Mouse (Mus musculus) MEL (cell line): Measurements from ENCODE around the gene Tspan13. TPM values are rescaled to one million over a fixed set of nuclear protein-coding genes. Genes with fewer than 3 reads are reported as not detected.

ENCODE experiments used
- DNase-seq: peaks from one replicate; pipeline ENCODE4 v3.0.0; 2011; ENCODE audit warnings: low read depth, low spot score
- H3K27ac ChIP-seq: 2 replicates; pipeline ENCODE4 v1.5.1; 2012; ENCODE audit warnings: low read depth, mild to moderate bottlenecking, control low read depth, low read length, moderate library complexity; ENCODE audit not compliant: control insufficient read depth
- H3K27me3 ChIP-seq, 2 experiments: fragments of 150-350 bp in 1 of 2; sonication (generic) in 1 of 2; 2 replicates each; pipeline ENCODE4 v1.6.1; 2012; ENCODE audit warnings: low read length in 2 of 2, mild to moderate bottlenecking in 2 of 2, improper control_type of control experiment in 1 of 2, moderate library complexity in 1 of 2; ENCODE audit not compliant: insufficient read depth in 2 of 2, control insufficient read depth in 1 of 2
- H3K36me3 ChIP-seq, 2 experiments: 2 replicates each; pipeline ENCODE4 v1.6.1; 2012 to 2014; ENCODE audit warnings: low read length in 2 of 2, improper control_type of control experiment in 1 of 2, inconsistent platforms in 1 of 2, mild to moderate bottlenecking in 1 of 2; ENCODE audit not compliant: insufficient read depth in 2 of 2, control insufficient read depth in 1 of 2
- H3K4me1 ChIP-seq, 2 experiments: fragments of 150-350 bp in 1 of 2; sonication (generic) in 1 of 2; 2 replicates each; pipeline ENCODE4 v1.6.1; 2012; ENCODE audit warnings: low read length in 2 of 2, improper control_type of control experiment in 1 of 2, mild to moderate bottlenecking in 1 of 2; ENCODE audit not compliant: insufficient read depth in 2 of 2, control insufficient read depth in 1 of 2
- H3K4me3 ChIP-seq, 2 experiments: fragments of 150-350 bp in 1 of 2; sonication (generic) in 1 of 2; 2 replicates each; pipeline ENCODE4 v1.5.1; 2012; ENCODE audit warnings: low read depth in 2 of 2, low read length in 2 of 2, mild to moderate bottlenecking in 2 of 2, moderate library complexity in 2 of 2, control low read depth in 1 of 2, improper control_type of control experiment in 1 of 2; ENCODE audit not compliant: control insufficient read depth in 1 of 2, insufficient read depth in 1 of 2
- H3K79me2 ChIP-seq: 2 replicates; pipeline ENCODE4 v1.6.1; 2012; ENCODE audit warnings: mild to moderate bottlenecking, low read length, moderate library complexity; ENCODE audit not compliant: control insufficient read depth, poor library complexity, insufficient read depth
- H3K9ac ChIP-seq: 2 replicates; pipeline ENCODE4 v1.6.1; 2012; ENCODE audit warnings: low read depth, mild to moderate bottlenecking, control low read depth, low read length, moderate library complexity; ENCODE audit not compliant: control insufficient read depth, poor library complexity, severe bottlenecking
- H3K9me3 ChIP-seq: fragments of 150-350 bp; sonication (generic); replicated peaks from 2 replicates; pipeline ENCODE4 v1.6.1; 2012; ENCODE audit warnings: mild to moderate bottlenecking, low read length, improper control_type of control experiment, moderate library complexity; ENCODE audit not compliant: insufficient read depth
- BHLHE40 ChIP-seq: IDR thresholded peaks from 2 replicates; pipeline ENCODE4 v1.6.1; 2012; ENCODE audit warnings: low read depth, mild to moderate bottlenecking, inconsistent platforms, low read length, improper control_type of control experiment, borderline replicate concordance
- CHD1 ChIP-seq: IDR thresholded peaks from 2 replicates; pipeline ENCODE4 v1.6.1; 2012; ENCODE audit warnings: low read depth, mild to moderate bottlenecking, inconsistent platforms, low read length, improper control_type of control experiment
- CHD2 ChIP-seq: IDR thresholded peaks from 2 replicates; pipeline ENCODE4 v1.6.1; 2011; ENCODE audit warnings: low read length, improper control_type of control experiment
- ELF1 ChIP-seq: IDR thresholded peaks from 2 replicates; pipeline ENCODE4 v1.6.1; 2014; ENCODE audit warnings: low read depth, mild to moderate bottlenecking, inconsistent platforms, low read length, improper control_type of control experiment, moderate library complexity
- EP300 ChIP-seq, 2 experiments: IDR thresholded peaks; 2 replicates each; pipeline ENCODE4 v1.6.1; 2011; ENCODE audit warnings: improper control_type of control experiment in 2 of 2, low read length in 2 of 2, low read depth in 1 of 2, mild to moderate bottlenecking in 1 of 2
- ETS1 ChIP-seq: IDR thresholded peaks from 2 replicates; pipeline ENCODE4 v1.6.1; 2012; ENCODE audit warnings: low read depth, mild to moderate bottlenecking, inconsistent platforms, low read length, improper control_type of control experiment, moderate library complexity
- GATA1 ChIP-seq: IDR thresholded peaks from 2 replicates; pipeline ENCODE4 v1.6.1; 2011; ENCODE audit warnings: low read depth, low read length, improper control_type of control experiment
- HCFC1 ChIP-seq: IDR thresholded peaks from 2 replicates; pipeline ENCODE4 v1.6.1; 2012; ENCODE audit warnings: low read depth, mild to moderate bottlenecking, inconsistent platforms, low read length, improper control_type of control experiment, moderate library complexity
- JUND ChIP-seq: IDR thresholded peaks from 2 replicates; pipeline ENCODE4 v1.6.1; 2011; ENCODE audit warnings: low read depth, mild to moderate bottlenecking, improper control_type of control experiment, low read length
- MAX ChIP-seq: IDR thresholded peaks from 2 replicates; pipeline ENCODE4 v1.6.1; 2011; ENCODE audit warnings: low read length, improper control_type of control experiment
- MEF2A ChIP-seq: IDR thresholded peaks from 2 replicates; pipeline ENCODE4 v1.6.1; 2014; ENCODE audit warnings: low read depth, mild to moderate bottlenecking, inconsistent platforms, low read length, improper control_type of control experiment; ENCODE audit not compliant: poor library complexity, insufficient replicate concordance, severe bottlenecking; ENCODE audit errors: extremely low read depth
- MXI1 ChIP-seq: IDR thresholded peaks from 2 replicates; pipeline ENCODE4 v1.6.1; 2011; ENCODE audit warnings: mild to moderate bottlenecking, low read depth, low read length, improper control_type of control experiment
- MYB ChIP-seq: IDR thresholded peaks from 2 replicates; pipeline ENCODE4 v1.6.1; 2011; ENCODE audit warnings: mild to moderate bottlenecking, low read depth, low read length, improper control_type of control experiment
- MYC ChIP-seq: IDR thresholded peaks from 2 replicates; pipeline ENCODE4 v1.6.1; 2011; ENCODE audit warnings: low read depth, mild to moderate bottlenecking, low read length, improper control_type of control experiment, moderate library complexity
- NELFE ChIP-seq: IDR thresholded peaks from 2 replicates; pipeline ENCODE4 v1.6.1; 2011; ENCODE audit warnings: low read depth, low read length, improper control_type of control experiment
- NRF1 ChIP-seq: IDR thresholded peaks from 2 replicates; pipeline ENCODE4 v1.6.1; 2014; ENCODE audit warnings: low read depth, mild to moderate bottlenecking, inconsistent platforms, low read length, improper control_type of control experiment, moderate library complexity; ENCODE audit not compliant: poor library complexity, insufficient read depth, severe bottlenecking
- POLR2A ChIP-seq, 2 experiments: IDR thresholded peaks; 2 replicates each; pipeline ENCODE4 v1.6.1; 2011 to 2012; ENCODE audit warnings: low read length in 2 of 2, mild to moderate bottlenecking in 2 of 2, control low read depth in 1 of 2, improper control_type of control experiment in 1 of 2, low read depth in 1 of 2, moderate library complexity in 1 of 2; ENCODE audit not compliant: control insufficient read depth in 1 of 2, insufficient read depth in 1 of 2, poor library complexity in 1 of 2
- POLR2AphosphoS5 ChIP-seq: IDR thresholded peaks from 2 replicates; pipeline ENCODE4 v1.6.1; 2012; ENCODE audit warnings: low read depth, borderline replicate concordance, mild to moderate bottlenecking, inconsistent platforms, low read length, moderate library complexity, mixed read lengths
- RAD21 ChIP-seq: IDR thresholded peaks from 2 replicates; pipeline ENCODE4 v1.6.1; 2011; ENCODE audit warnings: mild to moderate bottlenecking, low read depth, low read length, improper control_type of control experiment
- SIN3A ChIP-seq: IDR thresholded peaks from 2 replicates; pipeline ENCODE4 v1.6.1; 2012; ENCODE audit warnings: low read length, improper control_type of control experiment, inconsistent platforms
- TBP ChIP-seq: IDR thresholded peaks from 2 replicates; pipeline ENCODE4 v1.8.0; 2011; ENCODE audit warnings: low read depth, low read length, improper control_type of control experiment
- UBTF ChIP-seq: IDR thresholded peaks from 2 replicates; pipeline ENCODE4 v1.6.1; 2012; ENCODE audit warnings: low read depth, mild to moderate bottlenecking, inconsistent platforms, low read length, improper control_type of control experiment, moderate library complexity, borderline replicate concordance; ENCODE audit not compliant: insufficient read depth
- USF1 ChIP-seq: IDR thresholded peaks from 2 replicates; pipeline ENCODE4 v1.6.1; 2014; ENCODE audit warnings: low read depth, mild to moderate bottlenecking, inconsistent platforms, low read length, improper control_type of control experiment, moderate library complexity
- USF2 ChIP-seq, 2 experiments: IDR thresholded peaks; 2 replicates each; pipeline ENCODE4 v1.6.1; 2011 to 2012; ENCODE audit warnings: improper control_type of control experiment in 2 of 2, low read length in 2 of 2, borderline replicate concordance in 1 of 2, inconsistent platforms in 1 of 2, low read depth in 1 of 2, mild to moderate bottlenecking in 1 of 2; ENCODE audit not compliant: insufficient read depth in 1 of 2
- ZC3H11A ChIP-seq: IDR thresholded peaks from 2 replicates; pipeline ENCODE4 v1.6.1; 2012; ENCODE audit warnings: low read depth, mild to moderate bottlenecking, inconsistent platforms, low read length, improper control_type of control experiment
- ZKSCAN1 ChIP-seq: IDR thresholded peaks from 2 replicates; pipeline ENCODE4 v1.6.1; 2012; ENCODE audit warnings: low read depth, mild to moderate bottlenecking, inconsistent platforms, low read length, improper control_type of control experiment, moderate library complexity
- ZMIZ1 ChIP-seq: IDR thresholded peaks from 2 replicates; pipeline ENCODE4 v1.6.1; 2012; ENCODE audit warnings: low read depth, mild to moderate bottlenecking, inconsistent platforms, low read length, improper control_type of control experiment, moderate library complexity
- ZNF384 ChIP-seq: IDR thresholded peaks from 2 replicates; pipeline ENCODE4 v1.6.1; 2012; ENCODE audit warnings: low read depth, mild to moderate bottlenecking, inconsistent platforms, low read length, improper control_type of control experiment
- polyA plus RNA-seq, 2 experiments: library from polyadenylated mRNA; stranded (reverse) in 1 of 2; unstranded in 1 of 2; fragments of >175 nt in 1 of 2; fragments of >200 nt in 1 of 2; gene quantifications; 2 replicates each; pipeline versions ENCODE4 v1.2.1 to v1.2.4; 2012; ENCODE audit warnings: low replicate concordance in 2 of 2, low read depth in 1 of 2; ENCODE audit not compliant: insufficient read length in 2 of 2, insufficient read depth in 1 of 2, missing spikeins in 1 of 2
- total RNA-seq: library from RNA; depleted of rRNA; stranded (reverse); fragments of 300-350 nt; gene quantifications from 2 replicates; pipeline ENCODE4 v1.2.3, GENCODE M21; 2012

Gene Tspan13
- total and polyA plus RNA-seq, 3 experiments, result 23.0 to 37.5 TPM; not detected in 1

DNA sequence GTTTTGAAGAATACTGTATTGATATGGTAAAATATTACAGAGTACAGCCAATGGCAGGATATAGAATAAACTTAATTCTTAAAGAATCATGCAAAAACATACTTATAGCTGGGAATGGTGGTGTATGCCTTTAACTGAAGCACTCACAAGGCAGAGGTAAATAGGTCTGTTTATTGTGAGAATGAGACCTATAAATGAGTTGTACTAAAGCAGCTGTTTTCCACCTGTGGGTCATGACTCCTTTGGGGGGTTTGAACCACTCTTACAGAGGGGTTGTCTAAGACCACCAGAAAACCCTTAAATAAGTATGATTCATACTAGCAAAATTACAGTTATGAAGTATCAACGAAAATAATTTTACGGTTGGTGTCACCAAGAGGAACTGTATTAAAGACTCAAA is 43.1 kb upstream of the Tspan13 start:
- H3K4me3 ChIP-seq, result no peak overlapping the region
- TF ChIP-seq USF1, result no peak
- TF ChIP-seq TBP, result no peak
- TF ChIP-seq ZC3H11A, result no peak
- no peak for TF ChIP-seq SIN3A
- no peak for TF ChIP-seq UBTF
- no peak for TF ChIP-seq MXI1
- TF ChIP-seq ZMIZ1, result no peak
- no peak for TF ChIP-seq POLR2AphosphoS5
- TF ChIP-seq CHD2, result no peak
- no peak for TF ChIP-seq ETS1
- no peak for TF ChIP-seq MAX
- TF ChIP-seq NELFE, result no peak
- no peak overlapping the region for H3K27ac ChIP-seq
- H3K9ac ChIP-seq, result no peak overlapping the region
- H3K27me3 ChIP-seq, result no peaks in the 10 kb centered on the region; a peak in 1 of 4 replicates
- H3K4me1 ChIP-seq, result peaks cover 0 to 4% of the 10 kb centered on the region in 2 experiments; a peak in 1 of 4 replicates
- H3K79me2 ChIP-seq, result no peaks in the 10 kb centered on the region
- 0 out of 4 replicates have a peak, but pooled peaks cover 0 to 6% of the 10 kb centered on the region in 2 experiments for H3K36me3 ChIP-seq
- H3K9me3 ChIP-seq, result no peaks in the 10 kb centered on the region
- no peak for DNase-seq

DNA sequence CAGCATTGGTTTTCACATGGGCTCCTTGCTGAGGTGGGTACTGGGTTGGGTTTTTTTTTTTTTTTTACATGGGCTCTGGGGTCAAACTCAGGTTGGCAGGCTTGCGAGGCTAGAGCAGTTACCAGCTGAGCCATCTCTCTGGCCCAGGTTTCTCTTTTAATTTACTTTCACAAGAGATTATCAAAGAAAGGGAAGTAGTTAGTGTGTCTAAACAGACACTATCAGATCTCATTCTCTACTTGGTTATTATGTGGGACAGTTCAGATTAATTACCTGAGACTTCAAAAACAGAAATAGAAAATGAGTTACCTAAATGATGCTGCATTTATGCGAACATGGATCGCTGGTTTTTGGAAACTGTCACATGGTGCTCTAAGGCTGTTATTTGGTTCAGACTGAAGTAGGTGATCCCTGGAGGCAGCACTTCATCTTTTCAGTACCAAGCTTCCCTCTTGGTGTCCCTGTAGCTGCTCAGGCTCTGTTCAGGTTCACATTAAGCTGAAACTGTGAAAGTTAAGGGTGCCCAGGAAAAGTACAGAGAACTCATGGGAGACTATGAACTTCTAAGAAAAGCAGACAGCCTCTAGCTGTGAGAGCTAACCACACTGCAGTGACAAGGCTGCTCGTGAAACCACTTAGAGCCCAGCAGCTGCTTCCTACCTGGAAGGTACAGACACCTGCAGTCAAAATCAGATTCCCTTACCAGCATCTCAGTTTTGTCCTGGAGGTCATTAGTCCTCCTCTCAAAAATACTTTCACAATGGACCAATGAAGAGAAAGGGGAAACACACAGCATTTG is 36.0 kb upstream of the Tspan13 start:
- Histone ChIP-seq H3K79me2 (no peaks in the 10 kb centered on the region), H3K4me3 (no peak overlapping the region), H3K27me3 (no peaks in the 10 kb centered on the region), H3K27ac (no peak overlapping the region), H3K9ac (no peak overlapping the region), H3K4me1 (peaks cover 0 to 9% of the 10 kb centered on the region in 2 experiments; a peak in 2 of 4 replicates), H3K9me3 (no peaks in the 10 kb centered on the region), H3K36me3 (peaks cover 0 to 10% of the 10 kb centered on the region in 2 experiments; a peak in 2 of 4 replicates)
- DNase-seq, result peak; percentile 46
- TF ChIP-seq MEF2A (no peak), GATA1 (peak; percentile 74), ZC3H11A (no peak), CHD1 (no peak), ZKSCAN1 (no peak), POLR2AphosphoS5 (no peak), EP300 (IDR thresholded peaks at IDR 0.05; ENCODE audit: low read depth in 1 of 2, low read length in 2 of 2) (peak; percentile 59 to 69), USF2 (IDR thresholded peaks at IDR 0.05; ENCODE audit: borderline replicate concordance in 1 of 2, insufficient read depth in 1 of 2, low read depth in 1 of 2, low read length in 2 of 2) (no peak), ETS1 (peak; percentile 70), TBP (no peak), CHD2 (no peak), ELF1 (no peak), NRF1 (no peak), HCFC1 (no peak), USF1 (0 out of 2 replicates have a peak, but pooled peaks have one; percentile 39), MYB (no peak), ZNF384 (peak; percentile 82), UBTF (no peak), MAX (no peak), JUND (no peak), MYC (no peak), MXI1 (no peak), POLR2A (IDR thresholded peaks at IDR 0.05; ENCODE audit: control insufficient read depth in 1 of 2, insufficient read depth in 1 of 2, low read depth in 1 of 2, low read length in 2 of 2, poor library complexity in 1 of 2) (no peak), RAD21 (no peak), BHLHE40 (no peak)
